Mouse (Mus musculus): ENCODE data around the gene Irf6. TPM values are rescaled to one million over a fixed set of nuclear protein-coding genes. Genes with fewer than 3 reads are reported as not detected.

Irf6 gene
- polyA plus RNA-seq, 1 experiment: 1.5 TPM

DNA sequence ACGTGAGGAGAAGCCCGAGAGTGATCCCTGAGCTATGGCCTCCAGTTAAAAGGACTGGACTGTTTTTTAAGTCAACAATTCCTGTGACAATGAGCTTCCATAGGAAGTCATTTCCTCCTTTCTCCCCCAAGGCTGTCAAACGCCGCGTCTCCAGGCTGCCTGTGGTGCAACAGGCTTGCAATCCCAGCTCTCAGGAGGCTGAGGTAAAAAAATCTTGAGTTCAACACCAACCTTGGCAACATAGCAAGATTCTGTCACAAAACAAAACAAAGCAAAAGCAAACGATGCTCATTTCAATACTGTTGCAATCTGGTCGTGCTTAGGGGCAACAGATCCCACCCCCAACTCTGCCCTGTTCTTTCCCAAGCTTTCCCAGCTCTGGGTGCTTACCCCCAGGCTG lies 14.8 kb upstream of the Irf6 start:
- H3K4me3 ChIP-seq (ENCODE audit: extremely low read depth, insufficient read depth, insufficient read length): no peak overlapping the region
- no peak for DNase-seq (ENCODE audit: low read depth in 1 of 2, low spot score in 2 of 2)
- no peaks in the 10 kb centered on the region for H3K36me3 ChIP-seq (ENCODE audit: control insufficient read depth, insufficient read depth, low read length)
- no peaks in the 10 kb centered on the region for H3K4me1 ChIP-seq (ENCODE audit: control insufficient read depth, insufficient read depth, insufficient read length)
- H3K27me3 ChIP-seq (ENCODE audit: control insufficient read depth, insufficient read depth, low read length): no peaks in the 10 kb centered on the region
- WGBS: 65% methylated on average over 7 of the region's 7 CpGs
- no peak overlapping the region for H3K27ac ChIP-seq (ENCODE audit: insufficient read depth, low read length)
- TF ChIP-seq POLR2A (IDR thresholded peaks at IDR 0.05; ENCODE audit: low read depth, low read length) (no peak), CTCF (IDR thresholded peaks at IDR 0.05; ENCODE audit: extremely low read depth, insufficient read depth, insufficient read length, insufficient replicate concordance) (no peak)

GRCm38 (mm10) chr1:193138669-193139068 lies 14.2 kb upstream of the Irf6 start:
- no peak for DNase-seq (ENCODE audit: low read depth in 1 of 2, low spot score in 2 of 2)
- no peak for TF ChIP-seq POLR2A (IDR thresholded peaks at IDR 0.05; ENCODE audit: low read depth, low read length)
- TF ChIP-seq CTCF (IDR thresholded peaks at IDR 0.05; ENCODE audit: extremely low read depth, insufficient read depth, insufficient read length, insufficient replicate concordance): no peak
- H3K4me3 ChIP-seq (ENCODE audit: extremely low read depth, insufficient read depth, insufficient read length): no peak overlapping the region
- WGBS: 8% methylated on average over 3 of the region's 3 CpGs
- H3K27ac ChIP-seq (ENCODE audit: insufficient read depth, low read length): no peak overlapping the region
- H3K4me1 ChIP-seq (ENCODE audit: control insufficient read depth, insufficient read depth, insufficient read length): no peaks in the 10 kb centered on the region
- no peaks in the 10 kb centered on the region for H3K27me3 ChIP-seq (ENCODE audit: control insufficient read depth, insufficient read depth, low read length)
- no peaks in the 10 kb centered on the region for H3K36me3 ChIP-seq (ENCODE audit: control insufficient read depth, insufficient read depth, low read length)

- Histone ChIP-seq H3K27me3 (ENCODE audit: control insufficient read depth, insufficient read depth, low read length) (no peaks in the 10 kb centered on the region), H3K27ac (ENCODE audit: insufficient read depth, low read length) (no peak overlapping the region), H3K36me3 (ENCODE audit: control insufficient read depth, insufficient read depth, low read length) (no peaks in the 10 kb centered on the region), H3K4me1 (ENCODE audit: control insufficient read depth, insufficient read depth, insufficient read length) (no peaks in the 10 kb centered on the region), H3K4me3 (ENCODE audit: extremely low read depth, insufficient read depth, insufficient read length) (no peak overlapping the region)
- 89% methylated on average over 7 of the region's 7 CpGs for WGBS
- no peak for TF ChIP-seq POLR2A (IDR thresholded peaks at IDR 0.05; ENCODE audit: low read depth, low read length)
- TF ChIP-seq CTCF (IDR thresholded peaks at IDR 0.05; ENCODE audit: extremely low read depth, insufficient read depth, insufficient read length, insufficient replicate concordance): no peak
- DNase-seq (ENCODE audit: low read depth in 1 of 2, low spot score in 2 of 2): no peak
Measured at GRCm38 (mm10) chr1:193141118-193141517, 11.8 kb upstream of the Irf6 start.

GRCm38 (mm10) chr1:193142517-193143062 lies 10.3 kb upstream of the Irf6 start:
- WGBS: 23% methylated on average over 8 of the region's 8 CpGs
- H3K27me3 ChIP-seq (ENCODE audit: control insufficient read depth, insufficient read depth, low read length): no peaks in the 10 kb centered on the region
- H3K27ac ChIP-seq (ENCODE audit: insufficient read depth, low read length): no peak overlapping the region
- no peak overlapping the region for H3K4me3 ChIP-seq (ENCODE audit: extremely low read depth, insufficient read depth, insufficient read length)
- TF ChIP-seq CTCF (IDR thresholded peaks at IDR 0.05; ENCODE audit: extremely low read depth, insufficient read depth, insufficient read length, insufficient replicate concordance) (no peak), POLR2A (IDR thresholded peaks at IDR 0.05; ENCODE audit: low read depth, low read length) (no peak)
- DNase-seq (ENCODE audit: low read depth in 1 of 2, low spot score in 2 of 2): no peak
- no peaks in the 10 kb centered on the region for H3K4me1 ChIP-seq (ENCODE audit: control insufficient read depth, insufficient read depth, insufficient read length)
- no peaks in the 10 kb centered on the region for H3K36me3 ChIP-seq (ENCODE audit: control insufficient read depth, insufficient read depth, low read length)

DNA sequence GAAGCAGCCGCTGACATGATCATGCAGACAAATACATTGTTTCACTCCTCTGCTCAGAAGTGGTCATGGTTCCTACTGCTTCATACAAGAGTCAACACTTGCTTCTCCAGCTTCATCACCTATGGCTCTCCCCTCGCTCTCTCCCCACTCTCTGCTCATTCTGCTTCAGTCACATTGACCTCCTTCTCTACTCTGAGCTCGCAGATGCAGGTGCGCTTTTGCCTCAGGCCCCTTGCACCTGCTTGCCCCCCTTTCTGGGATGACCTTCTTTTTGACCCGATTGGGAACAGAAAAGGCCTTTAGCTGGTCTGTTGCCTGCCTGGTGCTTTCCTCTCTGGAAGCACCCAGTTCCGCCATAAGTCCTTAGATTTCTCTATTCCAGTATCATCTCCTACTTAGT lies 8.4 kb upstream of the Irf6 start:
- DNase-seq (ENCODE audit: low read depth in 1 of 2, low spot score in 2 of 2): no peak
- Histone ChIP-seq H3K4me3 (ENCODE audit: extremely low read depth, insufficient read depth, insufficient read length) (no peak overlapping the region), H3K4me1 (ENCODE audit: control insufficient read depth, insufficient read depth, insufficient read length) (no peaks in the 10 kb centered on the region), H3K27me3 (ENCODE audit: control insufficient read depth, insufficient read depth, low read length) (no peaks in the 10 kb centered on the region), H3K36me3 (ENCODE audit: control insufficient read depth, insufficient read depth, low read length) (no peaks in the 10 kb centered on the region), H3K27ac (ENCODE audit: insufficient read depth, low read length) (no peak overlapping the region)
- TF ChIP-seq POLR2A (IDR thresholded peaks at IDR 0.05; ENCODE audit: low read depth, low read length) (no peak), CTCF (IDR thresholded peaks at IDR 0.05; ENCODE audit: extremely low read depth, insufficient read depth, insufficient read length, insufficient replicate concordance) (no peak)
- WGBS: 91% methylated on average over 6 of the region's 6 CpGs

GRCm38 (mm10) chr1:193145101-193145500 lies 7.8 kb upstream of the Irf6 start:
- DNase-seq (ENCODE audit: low read depth in 1 of 2, low spot score in 2 of 2): no peak
- no peaks in the 10 kb centered on the region for H3K27me3 ChIP-seq (ENCODE audit: control insufficient read depth, insufficient read depth, low read length)
- no peak overlapping the region for H3K4me3 ChIP-seq (ENCODE audit: extremely low read depth, insufficient read depth, insufficient read length)
- no peak overlapping the region for H3K27ac ChIP-seq (ENCODE audit: insufficient read depth, low read length)
- 62% methylated on average over 4 of the region's 4 CpGs for WGBS
- TF ChIP-seq CTCF (IDR thresholded peaks at IDR 0.05; ENCODE audit: extremely low read depth, insufficient read depth, insufficient read length, insufficient replicate concordance): no peak
- no peak for TF ChIP-seq POLR2A (IDR thresholded peaks at IDR 0.05; ENCODE audit: low read depth, low read length)
- no peaks in the 10 kb centered on the region for H3K4me1 ChIP-seq (ENCODE audit: control insufficient read depth, insufficient read depth, insufficient read length)
- no peaks in the 10 kb centered on the region for H3K36me3 ChIP-seq (ENCODE audit: control insufficient read depth, insufficient read depth, low read length)

DNA sequence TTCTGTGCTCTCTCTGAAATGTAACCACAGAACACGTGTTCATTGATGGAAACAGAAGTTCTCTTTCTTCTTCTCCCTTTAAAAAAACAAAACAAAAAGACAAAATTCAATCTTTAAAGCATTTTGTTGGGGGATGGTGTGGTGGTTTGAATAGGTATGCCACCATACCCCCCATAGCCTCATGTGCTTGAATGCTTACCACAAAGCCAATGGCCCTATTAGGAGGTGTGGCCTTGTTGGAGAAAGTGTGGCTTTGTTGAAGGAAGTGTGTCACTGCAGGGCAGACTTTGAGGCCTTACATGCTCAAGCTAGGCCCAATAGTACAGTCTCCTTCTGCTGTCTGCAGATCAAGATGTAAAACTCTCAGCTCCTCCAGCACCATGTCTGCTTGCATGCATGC lies 6.5 kb upstream of the Irf6 start:
- Histone ChIP-seq H3K27me3 (ENCODE audit: control insufficient read depth, insufficient read depth, low read length) (no peaks in the 10 kb centered on the region), H3K4me3 (ENCODE audit: extremely low read depth, insufficient read depth, insufficient read length) (no peak overlapping the region), H3K4me1 (ENCODE audit: control insufficient read depth, insufficient read depth, insufficient read length) (no peaks in the 10 kb centered on the region), H3K36me3 (ENCODE audit: control insufficient read depth, insufficient read depth, low read length) (no peaks in the 10 kb centered on the region), H3K27ac (ENCODE audit: insufficient read depth, low read length) (no peak overlapping the region)
- WGBS: 3% methylated on average over 1 of the region's 1 CpGs
- TF ChIP-seq CTCF (IDR thresholded peaks at IDR 0.05; ENCODE audit: extremely low read depth, insufficient read depth, insufficient read length, insufficient replicate concordance) (no peak), POLR2A (IDR thresholded peaks at IDR 0.05; ENCODE audit: low read depth, low read length) (no peak)
- no peak for DNase-seq (ENCODE audit: low read depth in 1 of 2, low spot score in 2 of 2)

Data from spleen, adult 2 months (tissue).